Mouse (Mus musculus): Measurements from ENCODE around the gene Lrrc41. TPM values are rescaled to one million over a fixed set of nuclear protein-coding genes. Genes with fewer than 3 reads are reported as not detected.

The Lrrc41 gene
- polyA plus RNA-seq (2014; fragmentation: Nextera tagmentation; extraction: Ambion mirVana): 81.4 and 81.6 TPM in 2 replicates

- H3K27ac ChIP-seq (replicated peaks; ENCODE audit: low read depth, low read length): peak within 1 kb of the TSS; percentile 98
- peak within 1 kb of the TSS; percentile 57 for H3K4me2 ChIP-seq (ENCODE audit: low read depth, severe bottlenecking)
- 0 out of 2 replicates have a peak, but pooled peaks cover 2% of the 10 kb centered on the region for H3K36me3 ChIP-seq (ENCODE audit: control insufficient read depth, insufficient read depth, low read length)
- peak; percentile 94 for ATAC-seq (ENCODE audit: insufficient number of reproducible peaks, low FRiP score, low TSS enrichment, low read depth)
- under 1% methylated on average over 52 of the region's 55 CpGs for WGBS
- H3K9me3 ChIP-seq (ENCODE audit: control insufficient read depth, low read length): no peaks in the 10 kb centered on the region
- peak within 1 kb of the TSS; percentile 99 for H3K4me3 ChIP-seq (ENCODE audit: low read depth, low read length)
- peak; percentile 96 for DNase-seq (ENCODE audit: low spot score)
- H3K4me1 ChIP-seq (ENCODE audit: control insufficient read depth, insufficient read depth, low read length): peaks cover 14% of the 10 kb centered on the region
- no peaks in the 10 kb centered on the region for H3K27me3 ChIP-seq (ENCODE audit: control insufficient read depth, insufficient read depth, low read length)
- peak within 1 kb of the TSS; percentile 98 for H3K9ac ChIP-seq (ENCODE audit: low read length)
Observed at GRCm38 (mm10) chr4:116074861-116075620, at the start of gene Lrrc41, which contains the start of gene Uqcrh. Gene Lrrc41, plus strand, starts transcription at chr4:116075269. Gene Uqcrh, minus strand, starts transcription at chr4:116075071.

DNA sequence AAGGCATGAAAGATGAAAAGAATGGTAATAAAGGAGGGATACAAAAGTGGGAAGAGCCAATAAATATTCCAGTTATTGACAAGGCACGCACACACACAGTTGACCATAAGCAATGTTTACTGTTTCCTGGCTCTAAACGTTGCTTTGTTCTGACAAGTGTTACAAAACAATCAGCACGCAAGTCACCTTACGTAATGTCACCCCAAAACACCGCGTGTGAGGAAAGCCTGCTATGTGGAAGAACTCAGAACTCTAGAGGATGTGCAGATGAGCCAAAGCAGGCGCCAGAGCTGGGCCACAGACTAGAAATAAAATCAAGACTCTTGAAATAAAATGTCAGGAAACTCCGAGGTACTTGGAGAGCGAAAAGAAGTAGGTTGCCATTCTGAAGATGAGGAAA is 42.2 kb upstream of the Lrrc41 start:
- DNase-seq (ENCODE audit: low spot score) (no peak), ATAC-seq (ENCODE audit: insufficient number of reproducible peaks, low FRiP score, low TSS enrichment, low read depth) (no peak)
- no peaks in the 10 kb centered on the region for H3K27me3 ChIP-seq (ENCODE audit: control insufficient read depth, insufficient read depth, low read length)
- no peaks in the 10 kb centered on the region for H3K4me1 ChIP-seq (ENCODE audit: control insufficient read depth, insufficient read depth, low read length)
- H3K9me3 ChIP-seq (ENCODE audit: control insufficient read depth, low read length): no peaks in the 10 kb centered on the region; the same call in 1 of the 2 replicates
- no peaks in the 10 kb centered on the region; the same call in 1 of the 2 replicates for H3K36me3 ChIP-seq (ENCODE audit: control insufficient read depth, insufficient read depth, low read length)
- H3K9ac ChIP-seq (ENCODE audit: low read length): no peak overlapping the region
- 89% methylated on average over 9 of the region's 9 CpGs for WGBS
- H3K27ac ChIP-seq (replicated peaks; ENCODE audit: low read depth, low read length): no peak overlapping the region
- no peak overlapping the region for H3K4me2 ChIP-seq (ENCODE audit: low read depth, severe bottlenecking)
- no peak overlapping the region for H3K4me3 ChIP-seq (ENCODE audit: low read depth, low read length)

- WGBS: 83% methylated on average over 5 of the region's 5 CpGs
- Histone ChIP-seq H3K36me3 (ENCODE audit: control insufficient read depth, insufficient read depth, low read length) (no peaks in the 10 kb centered on the region; the same call in 1 of the 2 replicates), H3K4me2 (ENCODE audit: low read depth, severe bottlenecking) (no peak overlapping the region)
Observed at GRCm38 (mm10) chr4:116033374-116033773, 41.7 kb upstream of the Lrrc41 start.

GRCm38 (mm10) chr4:116040466-116040865 is 34.6 kb upstream of the Lrrc41 start:
- Histone ChIP-seq H3K36me3 (ENCODE audit: control insufficient read depth, insufficient read depth, low read length) (no peaks in the 10 kb centered on the region; the same call in 1 of the 2 replicates), H3K27ac (replicated peaks; ENCODE audit: low read depth, low read length) (no peak overlapping the region), H3K9ac (ENCODE audit: low read length) (no peak overlapping the region), H3K9me3 (ENCODE audit: control insufficient read depth, low read length) (no peaks in the 10 kb centered on the region), H3K4me2 (ENCODE audit: low read depth, severe bottlenecking) (no peak overlapping the region), H3K4me3 (ENCODE audit: low read depth, low read length) (no peak overlapping the region), H3K27me3 (ENCODE audit: control insufficient read depth, insufficient read depth, low read length) (no peaks in the 10 kb centered on the region), H3K4me1 (ENCODE audit: control insufficient read depth, insufficient read depth, low read length) (no peaks in the 10 kb centered on the region)
- ATAC-seq (ENCODE audit: insufficient number of reproducible peaks, low FRiP score, low TSS enrichment, low read depth) (no peak), DNase-seq (ENCODE audit: low spot score) (no peak)
- 94% methylated on average over 2 of the region's 2 CpGs for WGBS

More at GRCm38 (mm10) chr4:116033374-116033773, 41.7 kb upstream of the Lrrc41 start:
- H3K4me3 ChIP-seq (ENCODE audit: low read depth, low read length): no peak overlapping the region
- H3K9me3 ChIP-seq (ENCODE audit: control insufficient read depth, low read length): no peaks in the 10 kb centered on the region; the same call in 1 of the 2 replicates
- DNase-seq (ENCODE audit: low spot score) (no peak), ATAC-seq (ENCODE audit: insufficient number of reproducible peaks, low FRiP score, low TSS enrichment, low read depth) (no peak)
- H3K4me1 ChIP-seq (ENCODE audit: control insufficient read depth, insufficient read depth, low read length): no peaks in the 10 kb centered on the region
- no peaks in the 10 kb centered on the region for H3K27me3 ChIP-seq (ENCODE audit: control insufficient read depth, insufficient read depth, low read length)
- no peak overlapping the region for H3K9ac ChIP-seq (ENCODE audit: low read length)
- H3K27ac ChIP-seq (replicated peaks; ENCODE audit: low read depth, low read length): no peak overlapping the region

DNA sequence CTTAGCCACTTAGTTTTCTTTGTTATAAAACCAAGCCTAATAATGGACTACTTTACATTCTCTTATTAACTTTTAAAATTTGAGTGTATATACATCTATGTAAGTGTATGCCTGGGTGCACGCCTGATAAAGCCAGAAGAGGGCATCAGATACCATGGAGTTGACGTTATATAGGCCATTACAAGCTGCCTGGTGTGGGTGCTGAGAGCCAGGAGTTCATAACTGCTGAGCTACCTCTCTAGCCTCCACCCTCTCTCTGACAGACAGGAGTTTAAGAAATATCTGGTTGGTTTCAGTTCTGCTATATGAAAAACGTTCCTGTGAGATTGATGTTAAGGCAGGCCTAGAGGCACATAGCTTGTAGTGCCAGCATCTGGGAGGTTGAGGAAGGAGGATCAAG is 32.9 kb upstream of the Lrrc41 start:
- H3K36me3 ChIP-seq (ENCODE audit: control insufficient read depth, insufficient read depth, low read length): no peaks in the 10 kb centered on the region; the same call in 1 of the 2 replicates
- 80% methylated on average over 3 of the region's 3 CpGs for WGBS
- no peak overlapping the region for H3K4me2 ChIP-seq (ENCODE audit: low read depth, severe bottlenecking)
- no peak for DNase-seq (ENCODE audit: low spot score)
- no peaks in the 10 kb centered on the region for H3K9me3 ChIP-seq (ENCODE audit: control insufficient read depth, low read length)
- no peak overlapping the region for H3K27ac ChIP-seq (replicated peaks; ENCODE audit: low read depth, low read length)
- ATAC-seq (ENCODE audit: insufficient number of reproducible peaks, low FRiP score, low TSS enrichment, low read depth): no peak
- no peak overlapping the region for H3K4me3 ChIP-seq (ENCODE audit: low read depth, low read length)
- no peaks in the 10 kb centered on the region for H3K4me1 ChIP-seq (ENCODE audit: control insufficient read depth, insufficient read depth, low read length)
- no peak overlapping the region for H3K9ac ChIP-seq (ENCODE audit: low read length)
- no peaks in the 10 kb centered on the region for H3K27me3 ChIP-seq (ENCODE audit: control insufficient read depth, insufficient read depth, low read length)

- ATAC-seq (ENCODE audit: insufficient number of reproducible peaks, low FRiP score, low TSS enrichment, low read depth) (no peak), DNase-seq (ENCODE audit: low spot score) (no peak)
- no peaks in the 10 kb centered on the region; the same call in 1 of the 2 replicates for H3K36me3 ChIP-seq (ENCODE audit: control insufficient read depth, insufficient read depth, low read length)
- H3K4me3 ChIP-seq (ENCODE audit: low read depth, low read length): no peak overlapping the region
- no peak overlapping the region for H3K27ac ChIP-seq (replicated peaks; ENCODE audit: low read depth, low read length)
- WGBS: 94% methylated on average over 2 of the region's 2 CpGs
- H3K27me3 ChIP-seq (ENCODE audit: control insufficient read depth, insufficient read depth, low read length): no peaks in the 10 kb centered on the region
- H3K4me2 ChIP-seq (ENCODE audit: low read depth, severe bottlenecking): no peak overlapping the region
- H3K9ac ChIP-seq (ENCODE audit: low read length): no peak overlapping the region
- H3K4me1 ChIP-seq (ENCODE audit: control insufficient read depth, insufficient read depth, low read length): no peaks in the 10 kb centered on the region
- H3K9me3 ChIP-seq (ENCODE audit: control insufficient read depth, low read length): no peaks in the 10 kb centered on the region
Observed at GRCm38 (mm10) chr4:116046604-116047003, 28.5 kb upstream of the Lrrc41 start.

DNA sequence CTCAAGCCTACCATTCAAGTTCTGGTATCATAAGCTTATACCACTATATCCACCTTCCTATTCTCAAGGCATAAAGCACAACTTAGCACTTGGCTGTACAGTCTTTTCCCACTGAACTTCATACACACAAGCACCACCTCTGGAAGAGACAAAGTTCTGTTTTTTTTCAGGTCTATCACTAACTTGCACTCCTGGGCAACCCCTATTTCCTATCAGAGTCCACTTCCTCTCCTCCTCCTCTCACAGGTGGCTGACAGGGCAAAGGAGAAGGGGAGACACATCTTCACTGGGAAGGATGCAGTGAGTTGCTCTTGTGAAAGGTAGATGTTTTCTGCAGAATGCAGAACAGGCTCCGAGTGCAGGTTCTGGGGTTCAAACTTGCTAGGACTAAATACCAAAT is 27.4 kb upstream of the Lrrc41 start:
- H3K4me2 ChIP-seq (ENCODE audit: low read depth, severe bottlenecking): no peak overlapping the region
- no peaks in the 10 kb centered on the region for H3K27me3 ChIP-seq (ENCODE audit: control insufficient read depth, insufficient read depth, low read length)
- no peak overlapping the region for H3K9ac ChIP-seq (ENCODE audit: low read length)
- no peak overlapping the region for H3K4me3 ChIP-seq (ENCODE audit: low read depth, low read length)
- no peak overlapping the region for H3K27ac ChIP-seq (replicated peaks; ENCODE audit: low read depth, low read length)
- no peaks in the 10 kb centered on the region for H3K36me3 ChIP-seq (ENCODE audit: control insufficient read depth, insufficient read depth, low read length)
- no peaks in the 10 kb centered on the region for H3K9me3 ChIP-seq (ENCODE audit: control insufficient read depth, low read length)
- 95% methylated on average over 1 of the region's 1 CpGs for WGBS
- ATAC-seq (ENCODE audit: insufficient number of reproducible peaks, low FRiP score, low TSS enrichment, low read depth) (no peak), DNase-seq (ENCODE audit: low spot score) (no peak)
- H3K4me1 ChIP-seq (ENCODE audit: control insufficient read depth, insufficient read depth, low read length): 0 out of 2 replicates have a peak, but pooled peaks cover 2% of the 10 kb centered on the region

DNA sequence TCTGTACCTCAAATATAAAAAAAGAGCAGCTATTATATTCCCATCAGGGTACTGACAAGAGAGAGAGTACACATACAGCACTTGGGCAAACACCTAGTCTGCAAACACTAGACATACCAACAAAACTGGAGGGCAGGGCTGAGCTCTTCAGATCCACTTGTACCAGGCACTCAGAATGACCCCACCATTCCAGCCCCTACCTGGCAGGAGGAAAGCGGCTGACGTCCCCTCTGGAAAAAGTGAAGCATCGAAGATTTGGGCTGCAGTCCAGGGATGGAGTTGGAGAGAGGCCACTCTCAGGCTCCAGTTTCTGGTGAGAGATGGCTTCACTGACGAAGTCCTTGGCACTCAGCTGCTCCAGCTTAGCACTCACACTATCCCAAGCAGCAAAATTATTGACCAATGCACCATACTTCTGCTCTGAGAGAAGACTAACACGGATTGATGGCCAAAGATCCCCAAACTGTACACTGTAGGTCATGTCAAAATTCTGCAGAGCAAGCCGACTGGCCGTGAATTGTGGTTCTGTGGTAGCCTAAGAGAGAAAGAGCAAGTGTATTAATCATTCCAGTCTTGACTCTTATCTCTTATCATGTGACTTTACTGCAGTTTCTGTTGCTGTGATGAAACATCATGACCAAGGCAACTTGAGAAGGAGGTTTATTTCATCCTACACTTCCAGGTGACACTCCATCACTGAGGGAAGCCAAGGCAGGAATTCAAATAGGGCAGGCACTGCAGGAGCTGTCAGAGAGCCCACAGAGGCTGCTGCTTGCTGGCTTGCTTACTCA is 26.7 kb upstream of the Lrrc41 start:
- H3K27ac ChIP-seq (replicated peaks; ENCODE audit: low read depth, low read length): no peak overlapping the region
- no peaks in the 10 kb centered on the region for H3K9me3 ChIP-seq (ENCODE audit: control insufficient read depth, low read length)
- DNase-seq (ENCODE audit: low spot score) (no peak), ATAC-seq (ENCODE audit: insufficient number of reproducible peaks, low FRiP score, low TSS enrichment, low read depth) (no peak)
- no peak overlapping the region for H3K4me3 ChIP-seq (ENCODE audit: low read depth, low read length)
- no peak overlapping the region for H3K4me2 ChIP-seq (ENCODE audit: low read depth, severe bottlenecking)
- H3K36me3 ChIP-seq (ENCODE audit: control insufficient read depth, insufficient read depth, low read length): no peaks in the 10 kb centered on the region
- H3K4me1 ChIP-seq (ENCODE audit: control insufficient read depth, insufficient read depth, low read length): peaks cover 6% of the 10 kb centered on the region; the same call in 1 of the 2 replicates
- WGBS: 82% methylated on average over 7 of the region's 7 CpGs
- H3K27me3 ChIP-seq (ENCODE audit: control insufficient read depth, insufficient read depth, low read length): no peaks in the 10 kb centered on the region
- no peak overlapping the region for H3K9ac ChIP-seq (ENCODE audit: low read length)

All from limb, embryonic 11.5 days (tissue).